Mouse (Mus musculus) urinary bladder, postnatal 14 days (tissue): Measurements from ENCODE around the gene Spindoc.
"Not testable (repeated sequence)": the region's sequence is repeated elsewhere in the genome, so short reads cannot be mapped to it uniquely, and the experiment has no call there.

Experiments used
- DNase-seq: peaks from one replicate; pipeline ENCODE4 v3.0.0; 2021; ENCODE audit warnings: low spot score

Gene Spindoc

GRCm38 (mm10) chr19:7398898-7399297 is 16.1 kb upstream of the Spindoc start:
- DNase-seq: not testable (repeated sequence)

GRCm38 (mm10) chr19:7396867-7397826 is 14.4 kb upstream of the Spindoc start:
- not testable (repeated sequence) for DNase-seq

- no peak for DNase-seq
Observed at GRCm38 (mm10) chr19:7388488-7388887, 5.7 kb upstream of the Spindoc start.

GRCm38 (mm10) chr19:7386042-7386441 is 3.2 kb upstream of the Spindoc start:
- no peak for DNase-seq

GRCm38 (mm10) chr19:7382248-7382902 is 419 bp downstream of the Spindoc start:
- peak; percentile 59 for DNase-seq

- no peak for DNase-seq
Observed at GRCm38 (mm10) chr19:7381906-7382247, 917 bp downstream of the Spindoc start.

- DNase-seq: no peak
Observed at GRCm38 (mm10) chr19:7377639-7378038, 5.2 kb downstream of the Spindoc start.

- no peak for DNase-seq
Observed at GRCm38 (mm10) chr19:7374491-7374890, 8.3 kb downstream of the Spindoc start.

GRCm38 (mm10) chr19:7369469-7369868 is 13.3 kb downstream of the Spindoc start:
- DNase-seq: not testable (repeated sequence)

- DNase-seq: no peak
Observed at GRCm38 (mm10) chr19:7353636-7354035, 29.2 kb downstream of the Spindoc start.

- no peak for DNase-seq
Observed at GRCm38 (mm10) chr19:7352809-7353495, 29.8 kb downstream of the Spindoc start.

- no peak for DNase-seq
Observed at GRCm38 (mm10) chr19:7349993-7350392, 32.8 kb downstream of the Spindoc start.

GRCm38 (mm10) chr19:7345235-7345755 is 37.5 kb downstream of the Spindoc start:
- peak; percentile 29 for DNase-seq

GRCm38 (mm10) chr19:7342646-7343045 is 40.1 kb downstream of the Spindoc start:
- DNase-seq: no peak

- peak; percentile 99 for DNase-seq
Observed at GRCm38 (mm10) chr19:7341512-7342397, 41.0 kb downstream of the Spindoc start, which contains the start of gene Mark2. Gene Mark2 (minus strand): TSS chr19:7341860.

- DNase-seq: no peak
Observed at GRCm38 (mm10) chr19:7340780-7341475, 41.9 kb downstream of the Spindoc start.

- DNase-seq: peak; percentile 27
Observed at GRCm38 (mm10) chr19:7340371-7340779, 42.4 kb downstream of the Spindoc start.

- DNase-seq: no peak
Observed at GRCm38 (mm10) chr19:7339867-7340266, 42.9 kb downstream of the Spindoc start.

GRCm38 (mm10) chr19:7339026-7339425 is 43.8 kb downstream of the Spindoc start:
- peak; percentile 70 for DNase-seq

- DNase-seq: no peak
Observed at GRCm38 (mm10) chr19:7337781-7338342, 44.9 kb downstream of the Spindoc start.
